Comparison of ENCODE assay signal across 15 mouse cellular contexts in the genomic region with DNA sequence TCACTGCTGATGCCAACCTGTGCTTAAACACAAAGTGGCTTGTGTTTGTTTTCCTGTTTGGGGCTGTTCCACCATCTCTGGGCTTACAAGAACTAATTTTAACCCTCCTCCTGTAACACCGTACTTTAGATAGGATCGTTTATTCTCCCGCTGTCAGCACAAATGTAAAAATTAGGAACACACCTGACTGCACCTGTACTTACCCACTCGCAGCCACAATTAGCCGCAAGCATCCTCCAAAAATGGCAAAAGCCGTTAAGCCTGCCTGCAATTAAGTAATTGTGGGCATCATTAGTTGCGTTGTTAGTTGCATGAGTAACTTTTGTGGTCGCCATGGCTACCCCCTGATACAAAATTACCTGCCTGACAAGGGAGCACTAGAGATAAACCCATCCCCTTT.
"Had no signal": no experiment of that assay in that cellular context is flagged by ENCODE, and none has a peak within 500 bp of the region (broad histone marks: within the 10 kb centered on the region; RNA-seq: fewer than 3 reads in every experiment).

No protein-coding gene starts in this region.

- ATAC-seq: midbrain, embryonic 16.5 days had no signal

- H3K36me3 ChIP-seq: midbrain, embryonic 10.5 days; midbrain, embryonic 12.5 days; neural tube, embryonic 13.5 days; stomach, embryonic 15.5 days had no signal

- H3K4me3 ChIP-seq: midbrain, embryonic 10.5 days; midbrain, embryonic 12.5 days; neural tube, embryonic 13.5 days; stomach, embryonic 15.5 days had no signal

- H3K27ac ChIP-seq: midbrain, embryonic 10.5 days; midbrain, embryonic 12.5 days; neural tube, embryonic 13.5 days; stomach, embryonic 15.5 days; stomach, postnatal 0 days had no signal

- H3K4me1 ChIP-seq: midbrain, embryonic 12.5 days; stomach, embryonic 15.5 days had no signal

- H3K9ac ChIP-seq: lung, embryonic 14.5 days; midbrain, embryonic 12.5 days; neural tube, embryonic 13.5 days; stomach, embryonic 15.5 days had no signal

- H3K27me3 ChIP-seq: midbrain, embryonic 12.5 days; neural tube, embryonic 13.5 days; stomach, embryonic 15.5 days had no signal

- DNase-seq: lung, adult 18-20 months; lung, postnatal 10 days; lung, postnatal 4 days; midbrain, embryonic 14.5 days; right cerebral cortex, postnatal 14 days; thymus, adult 2 months; thymus, postnatal 25 days; thymus, postnatal 4 days had no signal

- H3K9me3 ChIP-seq: midbrain, embryonic 10.5 days; midbrain, embryonic 12.5 days; neural tube, embryonic 13.5 days; stomach, embryonic 15.5 days had no signal

- H3K4me2 ChIP-seq: lung, embryonic 14.5 days; midbrain, embryonic 12.5 days; neural tube, embryonic 13.5 days; stomach, embryonic 15.5 days had no signal
